Mouse (Mus musculus) adrenal gland, adult 8-10 months (tissue): ENCODE results near the gene Evi5. TPM values are rescaled to one million over a fixed set of nuclear protein-coding genes. Genes with fewer than 3 reads are reported as not detected.

Experiments used
- DNase-seq: peaks from one replicate; pipeline ENCODE4 v3.0.0; 2022
- total RNA-seq, 4 experiments: library from RNA; stranded (reverse); gene quantifications; 2 replicates each; pipeline ENCODE4 v1.2.4; 2022

The Evi5 gene
- total RNA-seq, 4 experiments from 2014 or later, result 66.8 to 73.3 (median 70.4) TPM

- peak; percentile 48 for DNase-seq
Observed at GRCm38 (mm10) chr5:107869701-107870100, 5.2 kb downstream of the Evi5 start.

GRCm38 (mm10) chr5:107868905-107869424 is 5.9 kb downstream of the Evi5 start:
- peak; percentile 93 for DNase-seq

- DNase-seq, result peak; percentile 55
Observed at GRCm38 (mm10) chr5:107867970-107868904, 6.7 kb downstream of the Evi5 start.

GRCm38 (mm10) chr5:107866127-107867126 is 8.5 kb downstream of the Evi5 start:
- DNase-seq, result no peak

- DNase-seq, result no peak
Observed at GRCm38 (mm10) chr5:107863971-107864370, 10.9 kb downstream of the Evi5 start.

- no peak for DNase-seq
Observed at GRCm38 (mm10) chr5:107858963-107859362, 15.9 kb downstream of the Evi5 start.

- DNase-seq, result no peak
Observed at GRCm38 (mm10) chr5:107855546-107855945, 19.4 kb downstream of the Evi5 start.

- DNase-seq, result no peak
Observed at GRCm38 (mm10) chr5:107854556-107854955, 20.4 kb downstream of the Evi5 start.

- no peak for DNase-seq
Observed at GRCm38 (mm10) chr5:107853807-107854206, 21.1 kb downstream of the Evi5 start.

- DNase-seq, result no peak
Observed at GRCm38 (mm10) chr5:107848964-107849363, 25.9 kb downstream of the Evi5 start.

- no peak for DNase-seq
Observed at GRCm38 (mm10) chr5:107847817-107848216, 27.1 kb downstream of the Evi5 start.

GRCm38 (mm10) chr5:107847349-107847748 is 27.6 kb downstream of the Evi5 start:
- DNase-seq, result peak; percentile 73

GRCm38 (mm10) chr5:107840549-107841238 is 34.2 kb downstream of the Evi5 start:
- DNase-seq, result no peak

GRCm38 (mm10) chr5:107838891-107839644 is 35.8 kb downstream of the Evi5 start:
- peak; percentile 72 for DNase-seq

GRCm38 (mm10) chr5:107834287-107834686 is 40.6 kb downstream of the Evi5 start:
- DNase-seq, result no peak

- no peak for DNase-seq
Observed at GRCm38 (mm10) chr5:107831351-107831750, 43.6 kb downstream of the Evi5 start.

- no peak for DNase-seq
Observed at GRCm38 (mm10) chr5:107829998-107830560, 44.8 kb downstream of the Evi5 start, which contains the start of gene Ube2d2b. Ube2d2b (plus strand) TSS chr5:107830099.

GRCm38 (mm10) chr5:107822521-107822920 is 52.4 kb downstream of the Evi5 start:
- no peak for DNase-seq

GRCm38 (mm10) chr5:107814651-107815050 is 60.3 kb downstream of the Evi5 start:
- DNase-seq, result no peak

GRCm38 (mm10) chr5:107807496-107807895 is 67.4 kb downstream of the Evi5 start:
- no peak for DNase-seq

GRCm38 (mm10) chr5:107802621-107803020 is 72.3 kb downstream of the Evi5 start:
- DNase-seq, result no peak
